Mouse (Mus musculus) stomach, postnatal 0 days (tissue): Measurements from ENCODE around the gene Nt5c2. TPM values are rescaled to one million over a fixed set of nuclear protein-coding genes. Genes with fewer than 3 reads are reported as not detected.

Source experiments
- ATAC-seq: fragments of 200-750 bp; cut with Nextera tagmentation; 2 replicates; pipeline ENCODE4 v1.8.0; 2017; ENCODE audit not compliant: low FRiP score, low TSS enrichment
- DNase-seq: peaks from one replicate; pipeline ENCODE4 v3.0.0-alpha.2; 2016; ENCODE audit warnings: low spot score
- H3K27ac ChIP-seq: fragments of 300-500 bp; sonication (generic); replicated peaks from 2 replicates; pipeline ENCODE4 v1.5.1; 2014; ENCODE audit warnings: mild to moderate bottlenecking, control low read depth
- H3K27me3 ChIP-seq: fragments of 300-500 bp; sonication (generic); 2 replicates; pipeline ENCODE4 v1.6.1; 2014; ENCODE audit warnings: low read length; ENCODE audit not compliant: control insufficient read depth, insufficient read depth
- H3K36me3 ChIP-seq: fragments of 300-500 bp; sonication (generic); 2 replicates; pipeline ENCODE4 v1.6.1; 2014; ENCODE audit warnings: low read length, mixed read lengths; ENCODE audit not compliant: control insufficient read depth, insufficient read depth
- H3K4me1 ChIP-seq: fragments of 300-500 bp; sonication (generic); replicated peaks from 2 replicates; pipeline ENCODE4 v1.6.1; 2014; ENCODE audit warnings: antibody characterized with exemption; ENCODE audit not compliant: control insufficient read depth, insufficient read depth
- H3K4me2 ChIP-seq: fragments of 300-500 bp; sonication (generic); replicated peaks from 2 replicates; pipeline ENCODE4 v1.6.1; 2014; ENCODE audit warnings: low read depth, mild to moderate bottlenecking, control low read depth, moderate library complexity
- H3K4me3 ChIP-seq: fragments of 300-500 bp; sonication (generic); 2 replicates; pipeline ENCODE4 v1.5.1; 2014; ENCODE audit warnings: low read depth, low read length, control low read depth
- H3K9ac ChIP-seq: fragments of 300-500 bp; sonication (generic); 2 replicates; pipeline ENCODE4 v1.6.1; 2014; ENCODE audit warnings: mild to moderate bottlenecking, low read length, control low read depth, mixed read lengths
- H3K9me3 ChIP-seq: fragments of 300-500 bp; sonication (generic); 2 replicates; pipeline ENCODE4 v1.6.1; 2016; ENCODE audit warnings: low read length; ENCODE audit not compliant: control insufficient read depth
- CTCF ChIP-seq: IDR thresholded peaks from 2 replicates; pipeline ENCODE4 v1.5.1; 2016; ENCODE audit warnings: antibody characterized with exemption, low read depth, mild to moderate bottlenecking, moderate library complexity
- EP300 ChIP-seq: optimal IDR thresholded peaks from 2 replicates; pipeline ENCODE3; 2016; ENCODE audit warnings: antibody characterized with exemption
- WGBS: fragments of 180-500 bp; shearing (Covaris S2); extraction: QIAGEN DNeasy Blood & Tissue Kit; methylation state at CpG from one replicate; pipeline ENCODE4 v1.1.7; 2014; 5-methylcytosine and 5-hydroxymethylcytosine counted together
- polyA plus RNA-seq: library from polyadenylated mRNA; unstranded; fragments of >200 nt; fragmentation: Nextera tagmentation; extraction: Ambion mirVana; gene quantifications from 2 replicates; pipeline ENCODE4 v1.2.1, GENCODE M21; 2015

Nt5c2 gene
- polyA plus RNA-seq, 1 experiment from 2014 or later, result 70.9 TPM

GRCm38 (mm10) chr19:46849443-46849997 lies 165.4 kb downstream of the Nt5c2 start:
- Histone ChIP-seq H3K4me1 (no peaks in the 10 kb centered on the region), H3K4me3 (no peak overlapping the region), H3K36me3 (no peaks in the 10 kb centered on the region), H3K4me2 (no peak overlapping the region), H3K9me3 (no peaks in the 10 kb centered on the region), H3K27ac (no peak overlapping the region), H3K27me3 (no peaks in the 10 kb centered on the region), H3K9ac (no peak overlapping the region)
- 54% methylated on average over 9 of the region's 9 CpGs for WGBS
- no peak for TF ChIP-seq CTCF
- TF ChIP-seq EP300, result no peak
- DNase-seq (no peak), ATAC-seq (no peak)

GRCm38 (mm10) chr19:46848381-46849268 lies 166.3 kb downstream of the Nt5c2 start:
- Histone ChIP-seq H3K4me1 (no peaks in the 10 kb centered on the region), H3K9me3 (no peaks in the 10 kb centered on the region), H3K36me3 (no peaks in the 10 kb centered on the region), H3K27me3 (no peaks in the 10 kb centered on the region), H3K4me3 (no peak overlapping the region), H3K27ac (no peak overlapping the region), H3K4me2 (no peak overlapping the region), H3K9ac (no peak overlapping the region)
- no peak for DNase-seq
- no peak for TF ChIP-seq CTCF
- no peak for TF ChIP-seq EP300
- WGBS, result 66% methylated on average over 14 of the region's 14 CpGs
- no peak for ATAC-seq

GRCm38 (mm10) chr19:46846459-46846858 lies 168.5 kb downstream of the Nt5c2 start:
- Histone ChIP-seq H3K4me1 (no peaks in the 10 kb centered on the region), H3K9me3 (no peaks in the 10 kb centered on the region), H3K27ac (no peak overlapping the region), H3K4me3 (no peak overlapping the region), H3K9ac (no peak overlapping the region), H3K4me2 (no peak overlapping the region), H3K36me3 (no peaks in the 10 kb centered on the region), H3K27me3 (no peaks in the 10 kb centered on the region)
- TF ChIP-seq EP300, result no peak
- TF ChIP-seq CTCF, result no peak
- DNase-seq (no peak), ATAC-seq (no peak)
- 73% methylated on average over 5 of the region's 5 CpGs for WGBS

GRCm38 (mm10) chr19:46846056-46846455 lies 168.9 kb downstream of the Nt5c2 start:
- Histone ChIP-seq H3K27ac (no peak overlapping the region), H3K27me3 (no peaks in the 10 kb centered on the region), H3K36me3 (no peaks in the 10 kb centered on the region), H3K4me1 (no peaks in the 10 kb centered on the region), H3K9ac (no peak overlapping the region), H3K4me2 (no peak overlapping the region), H3K4me3 (no peak overlapping the region), H3K9me3 (no peaks in the 10 kb centered on the region)
- ATAC-seq, result no peak
- no peak for DNase-seq
- TF ChIP-seq CTCF, result no peak
- TF ChIP-seq EP300, result no peak
- WGBS, result 80% methylated on average over 7 of the region's 7 CpGs

GRCm38 (mm10) chr19:46843030-46843429 lies 171.9 kb downstream of the Nt5c2 start:
- ATAC-seq, result 0 out of 2 replicates have a peak, but pooled peaks have one; percentile 18
- no peak overlapping the region for H3K4me3 ChIP-seq
- no peaks in the 10 kb centered on the region for H3K9me3 ChIP-seq
- H3K27me3 ChIP-seq, result no peaks in the 10 kb centered on the region
- no peak overlapping the region for H3K9ac ChIP-seq
- TF ChIP-seq CTCF (no peak), EP300 (no peak)
- H3K4me2 ChIP-seq, result no peak overlapping the region
- 37% methylated on average over 2 of the region's 2 CpGs for WGBS
- H3K4me1 ChIP-seq, result no peaks in the 10 kb centered on the region
- no peaks in the 10 kb centered on the region for H3K36me3 ChIP-seq
- H3K27ac ChIP-seq, result no peak overlapping the region
- DNase-seq, result no peak

- no peak for TF ChIP-seq CTCF
- TF ChIP-seq EP300, result no peak
- Histone ChIP-seq H3K9ac (no peak overlapping the region), H3K27ac (no peak overlapping the region), H3K9me3 (no peaks in the 10 kb centered on the region), H3K36me3 (no peaks in the 10 kb centered on the region), H3K27me3 (no peaks in the 10 kb centered on the region), H3K4me1 (no peaks in the 10 kb centered on the region), H3K4me2 (no peak overlapping the region), H3K4me3 (no peak overlapping the region)
- WGBS, result 86% methylated on average over 4 of the region's 4 CpGs
- ATAC-seq (no peak), DNase-seq (no peak)
These were observed 173.9 kb downstream of the Nt5c2 start for GRCm38 (mm10) chr19:46841016-46841415.
